Mouse (Mus musculus) stomach, embryonic 16.5 days (tissue): ENCODE results near the gene Lrrc59. TPM values are rescaled to one million over a fixed set of nuclear protein-coding genes. Genes with fewer than 3 reads are reported as not detected.
"Not testable (repeated sequence)": the region's sequence is repeated elsewhere in the genome, so short reads cannot be mapped to it uniquely, and the experiment has no call there.

Experiments
- ATAC-seq: fragments of 200-750 bp; cut with Nextera tagmentation; 2 replicates; pipeline ENCODE4 v1.8.0; 2017; ENCODE audit warnings: moderate number of reproducible peaks, moderate TSS enrichment; ENCODE audit not compliant: insufficient read depth, low FRiP score
- H3K27ac ChIP-seq: fragments of 300-500 bp; sonication (generic); 2 replicates; pipeline ENCODE4 v1.5.1; 2014; ENCODE audit warnings: low read length
- H3K27me3 ChIP-seq: fragments of 300-500 bp; sonication (generic); 2 replicates; pipeline ENCODE4 v1.6.1; 2014; ENCODE audit warnings: low read length, control low read depth, mixed read lengths; ENCODE audit not compliant: control insufficient read depth, insufficient read depth
- H3K36me3 ChIP-seq: fragments of 300-500 bp; sonication (generic); 2 replicates; pipeline ENCODE4 v1.6.1; 2014; ENCODE audit warnings: low read length; ENCODE audit not compliant: control insufficient read depth, insufficient read depth
- H3K4me1 ChIP-seq: fragments of 300-500 bp; sonication (generic); 2 replicates; pipeline ENCODE4 v1.6.1; 2014; ENCODE audit warnings: low read length, control low read depth, mixed read lengths; ENCODE audit not compliant: control insufficient read depth, insufficient read depth
- H3K4me2 ChIP-seq: fragments of 300-500 bp; sonication (generic); 2 replicates; pipeline ENCODE4 v1.6.1; 2014; ENCODE audit warnings: low read depth, low read length, mixed read lengths
- H3K4me3 ChIP-seq: fragments of 300-500 bp; sonication (generic); replicated peaks from 2 replicates; pipeline ENCODE4 v1.5.1; 2014; ENCODE audit warnings: mild to moderate bottlenecking, low read length
- H3K9ac ChIP-seq: fragments of 300-500 bp; sonication (generic); 2 replicates; pipeline ENCODE4 v1.6.1; 2014; ENCODE audit warnings: low read length
- H3K9me3 ChIP-seq: fragments of 300-500 bp; sonication (generic); replicated peaks from 2 replicates; pipeline ENCODE4 v1.6.1; 2016; ENCODE audit warnings: low read length, control low read depth; ENCODE audit not compliant: control insufficient read depth
- WGBS: fragments of 180-500 bp; shearing (Covaris S2); extraction: QIAGEN DNeasy Blood & Tissue Kit; methylation state at CpG from one replicate; pipeline ENCODE4 v1.1.7; 2014; 5-methylcytosine and 5-hydroxymethylcytosine counted together
- polyA plus RNA-seq: library from polyadenylated mRNA; unstranded; fragments of >200 nt; fragmentation: Nextera tagmentation; extraction: Ambion mirVana; gene quantifications from 2 replicates; pipeline ENCODE4 v1.2.1, GENCODE M21; 2015

Lrrc59 gene
- polyA plus RNA-seq, 1 experiment from 2014 or later, result 218 TPM

DNA sequence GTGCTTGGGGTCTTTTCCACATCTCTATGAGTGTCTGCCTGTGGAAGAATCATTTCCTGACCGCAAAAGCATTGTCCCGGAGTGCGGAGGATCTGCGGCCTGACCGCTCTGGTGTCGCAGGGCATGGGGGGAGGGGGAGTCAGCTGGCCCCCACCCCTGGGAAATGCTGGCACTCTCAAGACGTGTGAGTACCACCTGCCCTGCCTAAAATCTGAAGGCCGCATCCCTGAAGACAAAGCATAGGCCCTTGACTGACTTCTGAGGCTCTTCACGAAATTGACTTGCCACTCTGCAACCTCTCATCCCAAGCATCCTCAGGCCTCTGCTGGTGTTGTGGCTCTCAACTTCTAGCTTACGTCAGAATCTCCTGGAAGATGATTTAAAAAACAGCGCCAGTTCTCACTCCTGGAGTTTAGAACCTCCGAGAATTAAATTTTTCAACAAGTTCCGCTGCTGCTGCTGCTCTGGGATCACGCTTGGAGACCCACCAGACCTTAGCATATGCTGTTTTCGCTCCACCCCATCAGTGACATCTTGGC is 48.1 kb downstream of the Lrrc59 start:
- Histone ChIP-seq H3K9me3 (no peaks in the 10 kb centered on the region), H3K27ac (no peak overlapping the region), H3K9ac (peak overlapping the region; percentile 64), H3K4me3 (peak overlapping the region; percentile 93), H3K4me2 (peak overlapping the region; percentile 65), H3K4me1 (peaks cover 14% of the 10 kb centered on the region), H3K27me3 (no peaks in the 10 kb centered on the region), H3K36me3 (no peaks in the 10 kb centered on the region)
- 32% methylated on average over 15 of the region's 15 CpGs for WGBS
- ATAC-seq, result no peak

GRCm38 (mm10) chr11:94680639-94681038 is 51.1 kb downstream of the Lrrc59 start:
- no peak for ATAC-seq

GRCm38 (mm10) chr11:94681640-94682039 is 52.1 kb downstream of the Lrrc59 start:
- no peak overlapping the region for H3K9ac ChIP-seq
- ATAC-seq, result no peak
- no peak overlapping the region for H3K4me3 ChIP-seq
- no peaks in the 10 kb centered on the region for H3K9me3 ChIP-seq
- no peak overlapping the region for H3K4me2 ChIP-seq
- H3K36me3 ChIP-seq, result no peaks in the 10 kb centered on the region
- H3K27me3 ChIP-seq, result no peaks in the 10 kb centered on the region
- no peaks in the 10 kb centered on the region for H3K4me1 ChIP-seq
- 77% methylated on average over 4 of the region's 4 CpGs for WGBS
- H3K27ac ChIP-seq, result no peak overlapping the region

More at GRCm38 (mm10) chr11:94680639-94681038, 51.1 kb downstream of the Lrrc59 start:
- Histone ChIP-seq H3K27ac (no peak overlapping the region), H3K9ac (no peak overlapping the region), H3K4me3 (no peak overlapping the region), H3K36me3 (no peaks in the 10 kb centered on the region), H3K4me1 (peaks cover 8% of the 10 kb centered on the region; the same call in 1 of the 2 replicates), H3K9me3 (no peaks in the 10 kb centered on the region), H3K27me3 (no peaks in the 10 kb centered on the region), H3K4me2 (no peak overlapping the region)

GRCm38 (mm10) chr11:94682427-94682826 is 52.9 kb downstream of the Lrrc59 start:
- Histone ChIP-seq H3K27ac (no peak overlapping the region), H3K4me1 (no peaks in the 10 kb centered on the region), H3K4me2 (no peak overlapping the region), H3K9me3 (no peaks in the 10 kb centered on the region), H3K9ac (no peak overlapping the region), H3K27me3 (no peaks in the 10 kb centered on the region), H3K36me3 (no peaks in the 10 kb centered on the region), H3K4me3 (no peak overlapping the region)
- ATAC-seq, result no peak
- 77% methylated on average over 7 of the region's 7 CpGs for WGBS

DNA sequence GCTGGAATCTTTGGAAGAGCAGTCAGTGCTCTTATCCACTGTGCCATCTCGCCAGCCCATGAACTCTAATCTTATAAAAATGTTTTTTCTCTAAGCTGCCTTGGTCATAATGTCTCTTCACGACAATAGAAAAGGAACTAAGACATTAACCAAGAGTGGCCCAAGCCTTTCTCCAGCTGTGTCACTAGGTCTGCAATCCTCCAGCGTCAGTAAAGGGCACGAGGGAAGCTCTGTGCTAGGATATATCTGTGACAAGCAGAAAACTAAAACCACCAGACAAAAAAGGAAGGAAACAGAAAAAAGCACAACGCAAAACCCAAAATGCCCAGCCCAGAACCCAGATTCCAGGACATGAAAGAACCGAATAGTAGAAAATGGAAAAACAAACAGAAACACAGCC is 57.6 kb downstream of the Lrrc59 start:
- Histone ChIP-seq H3K4me2 (no peak overlapping the region), H3K27me3 (no peaks in the 10 kb centered on the region), H3K27ac (no peak overlapping the region), H3K36me3 (no peaks in the 10 kb centered on the region), H3K9me3 (no peaks in the 10 kb centered on the region), H3K4me3 (no peak overlapping the region), H3K9ac (no peak overlapping the region), H3K4me1 (no peaks in the 10 kb centered on the region)
- no peak for ATAC-seq
- 82% methylated on average over 6 of the region's 6 CpGs for WGBS

DNA sequence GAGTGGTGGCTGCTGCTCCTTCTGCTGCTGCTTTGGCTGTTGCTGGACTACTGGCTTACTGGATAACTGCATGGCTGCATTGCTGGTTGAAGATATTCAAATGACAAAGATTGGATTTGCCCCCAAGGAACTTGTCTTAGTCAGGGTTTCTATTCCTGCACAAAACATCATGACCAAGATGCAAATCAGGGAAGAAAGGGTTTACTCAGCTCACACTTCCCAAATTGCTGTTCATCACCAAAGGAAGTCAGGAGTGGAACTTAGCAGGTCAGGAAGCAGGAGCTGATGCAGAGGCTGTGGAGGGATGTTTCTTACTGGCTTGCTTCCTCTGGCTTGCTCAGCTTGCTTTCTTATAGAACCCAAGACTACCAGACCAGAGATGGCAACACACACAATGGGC is 62.9 kb downstream of the Lrrc59 start:
- H3K27me3 ChIP-seq, H3K27ac ChIP-seq, H3K4me3 ChIP-seq, H3K9ac ChIP-seq, H3K9me3 ChIP-seq, H3K4me1 ChIP-seq, H3K4me2 ChIP-seq, H3K36me3 ChIP-seq, ATAC-seq: not testable (repeated sequence)

Other genes starting within 250 kb of the Lrrc59 start
- 11.4 and 16.4 TPM in 2 replicates for gene Abcc3, start 236.8 kb upstream of the Lrrc59 start, polyA plus RNA-seq
- 7.9 and 8.5 TPM in 2 replicates for gene Cacna1g, start 155.6 kb upstream of the Lrrc59 start, polyA plus RNA-seq
- 0.22 and 0.29 TPM in 2 replicates for gene Spata20, start 143.6 kb upstream of the Lrrc59 start, polyA plus RNA-seq
- 17.0 and 21.1 TPM in 2 replicates for gene Epn3, start 129.8 kb upstream of the Lrrc59 start, polyA plus RNA-seq
- gene Mycbpap, start 108.0 kb upstream of the Lrrc59 start, polyA plus RNA-seq, result 2.8 and 4.3 TPM in 2 replicates
- 3.1 and 3.3 TPM in 2 replicates for gene Rsad1, start 80.5 kb upstream of the Lrrc59 start, polyA plus RNA-seq
- gene Chad, start 64.7 kb upstream of the Lrrc59 start, polyA plus RNA-seq, result 16.1 and 22.6 TPM in 2 replicates
- 4.3 and 5.7 TPM in 2 replicates for gene Acsf2, start 27.9 kb upstream of the Lrrc59 start, polyA plus RNA-seq
- 122 and 126 TPM in 2 replicates for gene Mrpl27, start 24.0 kb downstream of the Lrrc59 start, polyA plus RNA-seq
- gene Eme1, start 24.2 kb downstream of the Lrrc59 start, polyA plus RNA-seq, result 12.7 and 13.2 TPM in 2 replicates
- gene Xylt2, start 47.7 kb downstream of the Lrrc59 start, polyA plus RNA-seq, result 9.4 and 13.6 TPM in 2 replicates
- gene Gm11541, start 74.7 kb downstream of the Lrrc59 start, polyA plus RNA-seq, result 0.53 and 0.92 TPM in 2 replicates
- gene Cdc34b, start 112.0 kb downstream of the Lrrc59 start, polyA plus RNA-seq, result 0.18 and 0.39 TPM in 2 replicates
- gene Tmem92, start 152.9 kb downstream of the Lrrc59 start, polyA plus RNA-seq, result not detected in 2 replicates